ENCODE assay signal across 16 mouse cellular contexts in genomic region chrX:56753317-56754289, GRCm38 (mm10). TPM values are rescaled to one million over a fixed set of nuclear protein-coding genes. Genes with fewer than 3 reads are reported as not detected.
DNase-seq lines count a peak whose midpoint lies in the region; ATAC-seq and TF ChIP-seq lines count a peak whose summit lies in the region.
"Had no signal": no experiment of that assay in that cellular context is flagged by ENCODE, and none has a peak within 500 bp of the region (broad histone marks: within the 10 kb centered on the region; RNA-seq: fewer than 3 reads in every experiment).

No protein-coding gene starts in this region.

- peak; percentile 17 for TF ChIP-seq CTCF in Patski (IDR thresholded peaks at IDR 0.05)

- in situ Hi-C loops in Patski (cut with MboI; ENCODE audit: low pct_unique_long_range_greater_than_20kb), result no loop called here

- CTCF ChIA-PET in Patski (lab: Charles Lee), result interaction anchor here (0.9 to 1.5 kb wide), 4 partner anchors 9 to 103 kb away, joined by 3 to 5 read pairs (median 4); no protein-coding TSS in a partner anchor

- no peak for ATAC-seq in Patski
- ATAC-seq: CD4-positive, CD25-positive, alpha-beta regulatory T cell, adult 4 months; inflammation-experienced regulatory T-cells, adult 6 months; liver, postnatal 0 days had no signal

- POLR2A ChIA-PET in Patski (lab: Charles Lee), result no interaction called here

- DNase-seq in layer of hippocampus, adult 11-12 months (ENCODE audit: low spot score), result peak; percentile 29
- no peak for DNase-seq in layer of hippocampus, adult 9-10 months (ENCODE audit: low spot score)
- DNase-seq in Patski (ENCODE audit: low read depth, low spot score), result no peak
- peak; percentile 68 for DNase-seq in cerebellum, adult 11-12 months
- peak; percentile 21 to 53 for DNase-seq in layer of hippocampus, adult 18-20 months (ENCODE audit: low spot score in 2 of 2)
- no peak for DNase-seq in thymus, postnatal 36 days
- DNase-seq in embryo, embryonic 9.5 days (ENCODE audit: extremely low spot score), result no peak
- no peak for DNase-seq in liver
- DNase-seq: heart, adult 2 months; heart, postnatal 14 days; kidney, postnatal 25 days; liver, postnatal 0 days had no signal

- peaks cover 28% of the 10 kb centered on the region for H3K27me3 ChIP-seq in Patski
- H3K27me3 ChIP-seq: embryonic facial prominence, embryonic 12.5 days; limb, embryonic 12.5 days had no signal

RNA-seq across cellular contexts. Expression of gene Fhl1, which starts 22.0 kb away (rescaled TPM):
- 159 TPM for polyA plus RNA-seq in Patski (2021)
- total RNA-seq in layer of hippocampus, adult 18-20 months (2021), result 10 to 100 TPM; 73.1 to 79.4 TPM
- polyA plus RNA-seq: CD4-positive, CD25-positive, alpha-beta regulatory T cell, adult 4 months; inflammation-experienced regulatory T-cells, adult 6 months had no signal

Comparison
In these comparisons a context has a peak if more than half of its experiments do, and no peak if none do; other contexts are left out.
1. DNase-seq: peak in layer of hippocampus, adult 11-12 months (single experiment), cerebellum, adult 11-12 months (single experiment) and layer of hippocampus, adult 18-20 months (2 of 2); none in layer of hippocampus, adult 9-10 months (single experiment), Patski (single experiment), thymus, postnatal 36 days (0 of 2), embryo, embryonic 9.5 days (single experiment) and liver (single experiment).